Mouse (Mus musculus): ENCODE results near the gene Tomm20l. TPM values are rescaled to one million over a fixed set of nuclear protein-coding genes. Genes with fewer than 3 reads are reported as not detected.

Gene Tomm20l
- polyA plus RNA-seq, 1 experiment from 2014 or later, result not detected

GRCm38 (mm10) chr12:71154979-71155378 is 43.8 kb downstream of the Tomm20l start:
- no peak overlapping the region for H3K4me3 ChIP-seq
- no peak for ATAC-seq (ENCODE audit: insufficient number of reproducible peaks, low FRiP score)
- no peak overlapping the region for H3K4me2 ChIP-seq
- H3K27me3 ChIP-seq (replicated peaks), result no peaks in the 10 kb centered on the region
- no peaks in the 10 kb centered on the region for H3K9me3 ChIP-seq (replicated peaks)
- H3K27ac ChIP-seq (ENCODE audit: poor library complexity, severe bottlenecking), result no peak overlapping the region
- peaks cover 75% of the 10 kb centered on the region for H3K36me3 ChIP-seq
- H3K9ac ChIP-seq, result no peak overlapping the region
- 89% methylated on average over 6 of the region's 6 CpGs for WGBS
- H3K4me1 ChIP-seq (replicated peaks), result no peaks in the 10 kb centered on the region

- H3K27me3 ChIP-seq (replicated peaks), result no peaks in the 10 kb centered on the region
- H3K36me3 ChIP-seq, result peaks cover 78% of the 10 kb centered on the region
- H3K4me2 ChIP-seq, result no peak overlapping the region
- ATAC-seq (ENCODE audit: insufficient number of reproducible peaks, low FRiP score), result no peak
- no peak overlapping the region for H3K9ac ChIP-seq
- H3K9me3 ChIP-seq (replicated peaks), result no peaks in the 10 kb centered on the region
- WGBS, result 88% methylated on average over 6 of the region's 6 CpGs
- no peaks in the 10 kb centered on the region for H3K4me1 ChIP-seq (replicated peaks)
- H3K4me3 ChIP-seq, result no peak overlapping the region
- no peak overlapping the region for H3K27ac ChIP-seq (ENCODE audit: poor library complexity, severe bottlenecking)
Observed at GRCm38 (mm10) chr12:71157974-71158373, 46.7 kb downstream of the Tomm20l start.

- H3K27ac ChIP-seq (ENCODE audit: poor library complexity, severe bottlenecking), result no peak overlapping the region
- H3K27me3 ChIP-seq (replicated peaks), result no peaks in the 10 kb centered on the region
- H3K4me2 ChIP-seq, result no peak overlapping the region
- H3K9ac ChIP-seq, result no peak overlapping the region
- no peak for ATAC-seq (ENCODE audit: insufficient number of reproducible peaks, low FRiP score)
- H3K36me3 ChIP-seq, result peaks cover 68% of the 10 kb centered on the region
- no peaks in the 10 kb centered on the region for H3K9me3 ChIP-seq (replicated peaks)
- no peaks in the 10 kb centered on the region for H3K4me1 ChIP-seq (replicated peaks)
- WGBS, result 79% methylated on average over 9 of the region's 9 CpGs
- no peak overlapping the region for H3K4me3 ChIP-seq
Observed at GRCm38 (mm10) chr12:71164410-71164809, 53.2 kb downstream of the Tomm20l start.

GRCm38 (mm10) chr12:71169911-71170310 is 58.7 kb downstream of the Tomm20l start:
- Histone ChIP-seq H3K4me1 (replicated peaks) (no peaks in the 10 kb centered on the region), H3K36me3 (peaks cover 62% of the 10 kb centered on the region), H3K9me3 (replicated peaks) (no peaks in the 10 kb centered on the region), H3K27ac (ENCODE audit: poor library complexity, severe bottlenecking) (no peak overlapping the region), H3K27me3 (replicated peaks) (no peaks in the 10 kb centered on the region), H3K4me3 (no peak overlapping the region), H3K4me2 (no peak overlapping the region), H3K9ac (no peak overlapping the region)
- ATAC-seq (ENCODE audit: insufficient number of reproducible peaks, low FRiP score), result no peak
- WGBS, result 80% methylated on average over 1 of the region's 1 CpGs

Other genes with a start within 250 kb of the Tomm20l start
- 196 and 197 TPM in 2 replicates for gene Actr10, start 173.6 kb upstream of the Tomm20l start, polyA plus RNA-seq (2016; fragmentation: Nextera tagmentation; extraction: Ambion mirVana)
- gene Psma3, start 136.8 kb upstream of the Tomm20l start, polyA plus RNA-seq (2016; fragmentation: Nextera tagmentation; extraction: Ambion mirVana), result 421 and 431 TPM in 2 replicates
- 24.0 and 25.3 TPM in 2 replicates for gene Arid4a, start 95.4 kb upstream of the Tomm20l start, polyA plus RNA-seq (2016; fragmentation: Nextera tagmentation; extraction: Ambion mirVana)
- 104 and 107 TPM in 2 replicates for gene Timm9, start 25.3 kb downstream of the Tomm20l start, polyA plus RNA-seq (2016; fragmentation: Nextera tagmentation; extraction: Ambion mirVana)
- 9.6 and 10.5 TPM in 2 replicates for gene 2700049A03Rik, start 25.4 kb downstream of the Tomm20l start, polyA plus RNA-seq (2016; fragmentation: Nextera tagmentation; extraction: Ambion mirVana)
- gene Dact1, start 198.5 kb downstream of the Tomm20l start, polyA plus RNA-seq (2016; fragmentation: Nextera tagmentation; extraction: Ambion mirVana), result 19.3 and 20.3 TPM in 2 replicates